Mouse (Mus musculus) gastrocnemius, postnatal 14 days (tissue): Measurements from ENCODE around the gene Rrh. TPM values are rescaled to one million over a fixed set of nuclear protein-coding genes. Genes with fewer than 3 reads are reported as not detected.

Experiments used
- DNase-seq: peaks from one replicate; pipeline ENCODE4 v3.0.0; 2021; ENCODE audit warnings: mixed read lengths
- intact Hi-C: fragments of 180-260 bp; cut with DNase I; formaldehyde crosslinking; loops from one replicate; pipeline ENCODE4 v1.15.1; 2025; ENCODE audit warnings: low total_unique reads
- long read RNA-seq, 2 experiments: library from polyadenylated mRNA; stranded (forward); transcript quantifications; one replicate each; pipeline ENCODE4 v2.0.0; 2021
- total RNA-seq, 2 experiments: library from RNA; stranded (reverse); gene quantifications; 2 replicates each; pipeline ENCODE4 v1.2.3; 2021

Gene Rrh
- total RNA-seq, result not detected
- long read RNA-seq, experiment 1, result 0 reads
- long read RNA-seq, experiment 2, result 0 reads

DNA sequence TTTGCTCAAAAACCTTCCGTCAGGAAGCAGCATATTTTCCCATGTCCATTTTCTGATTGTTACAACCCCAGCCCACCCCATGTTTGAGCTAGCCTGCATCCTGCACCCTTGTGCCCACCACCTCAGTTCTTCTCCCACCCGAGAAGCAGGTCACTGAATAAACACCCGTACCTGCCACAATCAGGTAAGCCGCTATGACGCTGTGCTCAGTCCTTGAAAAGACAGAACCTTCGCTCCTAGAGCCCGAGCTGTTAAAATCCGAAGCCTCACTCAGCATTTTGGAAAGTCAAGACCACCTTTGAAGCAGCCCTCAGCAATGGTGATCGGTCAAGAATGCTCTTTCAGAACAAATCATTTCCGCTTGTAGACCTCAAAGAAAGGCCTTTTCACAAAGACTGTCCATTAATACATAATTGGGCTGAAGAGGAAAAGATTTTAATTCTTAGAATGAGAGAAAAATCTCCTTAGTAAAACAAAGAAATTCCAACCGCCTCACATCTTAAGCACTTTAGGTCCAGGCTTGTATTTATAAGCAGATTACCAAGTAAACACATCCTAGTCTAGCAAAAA, at the start of gene Rrh:
Gene Rrh, minus strand, starts transcription at position 382 of the 570 bp plus-strand sequence.
- intact Hi-C loops, result no loop called here
- DNase-seq, result no peak

DNA sequence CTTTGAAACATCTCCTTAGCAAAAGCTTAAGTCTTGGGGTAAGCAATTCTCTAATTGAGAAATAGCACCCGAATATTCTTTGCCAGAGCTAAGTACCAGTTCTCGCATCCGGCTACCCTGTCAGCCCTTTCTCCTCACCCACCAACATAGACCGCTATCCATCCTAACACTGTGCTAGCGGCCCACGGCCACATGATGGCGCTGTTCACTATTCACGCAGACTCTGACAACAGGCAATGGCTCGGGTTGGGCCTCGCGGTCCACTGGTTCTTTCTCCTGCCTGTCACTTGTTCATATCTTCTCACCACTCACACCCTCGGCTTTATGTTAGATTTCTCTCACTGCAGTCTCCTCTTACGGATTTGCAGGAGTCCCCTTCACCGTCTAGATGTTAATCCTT, 41.3 kb upstream of the Rrh start:
- DNase-seq, result peak; percentile 38
- intact Hi-C loops, result no loop called here

DNA sequence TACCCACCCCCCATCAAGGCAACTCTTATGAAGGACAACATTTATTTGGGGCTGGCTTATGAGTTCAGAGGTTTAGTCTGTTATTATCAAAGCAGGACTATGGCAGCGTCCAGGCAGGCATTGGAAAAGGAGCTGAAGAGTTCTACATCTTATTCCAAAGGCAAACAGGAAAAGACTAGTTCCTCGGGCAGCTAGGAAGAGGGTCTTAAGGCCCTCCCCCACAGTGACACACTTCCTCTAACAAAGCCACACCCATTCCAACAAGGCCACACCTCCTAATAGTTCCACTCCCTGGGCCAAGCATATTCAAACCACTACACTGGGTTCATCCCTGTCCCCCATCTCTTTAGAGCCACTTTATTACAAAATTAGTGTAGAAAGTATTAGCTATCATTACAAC, 40.2 kb upstream of the Rrh start:
- intact Hi-C loops, result no loop called here

DNA sequence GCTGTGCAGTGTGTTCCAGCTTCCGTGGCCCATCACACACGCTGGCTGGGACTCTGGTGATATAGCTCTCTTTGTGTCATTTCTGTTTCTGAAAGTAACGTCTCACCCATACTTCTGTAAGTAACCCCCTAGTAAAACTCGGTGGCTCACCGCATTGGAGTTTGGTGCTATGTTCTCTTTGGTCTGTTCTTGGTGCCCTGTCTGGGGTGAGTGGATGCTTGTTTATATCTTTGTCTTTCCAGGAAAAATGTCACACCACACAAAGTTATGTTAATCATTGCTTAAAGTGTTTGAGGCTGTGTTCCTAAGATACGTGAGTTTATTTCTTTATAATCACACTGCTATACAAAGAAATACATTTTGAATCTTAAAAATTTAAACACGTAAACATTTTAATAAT, 24.5 kb upstream of the Rrh start:
- intact Hi-C loops, result no loop called here
- no peak for DNase-seq

More for the DNA sequence above, 40.2 kb upstream of the Rrh start:
- DNase-seq, result no peak

DNA sequence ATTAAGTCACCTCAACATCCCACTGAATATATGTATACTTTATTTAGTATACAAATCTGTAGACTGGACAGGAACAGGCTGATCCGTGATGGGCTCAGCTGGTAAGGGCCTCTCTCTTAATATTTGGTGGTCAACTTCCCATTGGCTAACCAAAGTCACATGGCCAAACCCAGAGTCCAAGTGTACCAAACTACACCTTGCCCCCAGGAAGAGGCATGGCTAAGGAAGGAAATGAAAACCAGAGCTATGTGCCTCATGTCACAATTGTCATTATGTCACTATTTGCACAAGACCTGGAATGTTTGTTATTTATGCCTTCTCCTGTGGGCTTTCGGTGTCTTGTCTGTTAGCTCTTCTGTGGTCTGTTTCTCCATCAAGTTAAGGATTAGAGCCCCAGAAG, 23.5 kb upstream of the Rrh start:
- no peak for DNase-seq
- intact Hi-C loops, result no loop called here

DNA sequence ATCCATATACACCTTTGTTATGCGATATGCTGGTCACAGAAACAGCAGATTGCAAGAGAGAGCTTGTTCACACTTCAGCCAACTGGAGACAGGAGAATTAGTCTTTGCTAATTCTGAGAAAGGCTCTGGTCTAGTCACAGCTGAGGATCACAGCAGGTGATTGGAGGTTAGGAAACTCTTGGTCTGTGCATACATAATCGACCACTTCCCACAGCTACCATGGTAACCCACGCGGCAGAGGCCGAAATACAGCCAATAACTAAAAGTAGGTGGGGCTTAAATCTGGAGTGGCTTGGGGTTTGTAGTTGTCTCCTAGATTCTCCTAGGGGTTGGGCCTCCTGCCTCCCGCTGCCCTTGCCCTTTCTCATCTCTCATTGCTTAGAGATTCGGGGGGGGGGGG, 15.6 kb upstream of the Rrh start:
- intact Hi-C loops, result loop anchor here (5.0 kb wide), 1 partner anchor 34 kb away; no protein-coding TSS in a partner anchor
- DNase-seq, result no peak

DNA sequence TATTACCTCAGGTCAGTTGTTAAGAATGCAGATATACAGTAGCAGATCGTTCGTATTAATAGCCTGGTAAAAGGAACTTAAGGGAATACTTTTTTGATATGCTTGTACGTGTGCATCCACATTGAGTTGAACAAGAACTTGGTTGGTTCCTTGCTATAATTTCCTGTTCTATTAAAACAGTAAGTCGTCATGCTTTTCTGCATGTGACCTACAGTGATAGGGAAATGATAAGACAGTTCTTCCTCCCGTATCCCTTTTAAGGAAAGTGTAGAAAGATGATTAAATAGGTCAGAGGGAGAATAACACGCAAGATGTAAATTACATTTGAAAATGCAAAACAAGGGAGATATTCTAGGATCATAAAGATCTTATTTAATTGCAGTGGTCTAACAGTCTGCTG, 14.6 kb upstream of the Rrh start:
- intact Hi-C loops, result loop anchor here (5.0 kb wide), 1 partner anchor 35 kb away; no protein-coding TSS in a partner anchor
- no peak for DNase-seq

DNA sequence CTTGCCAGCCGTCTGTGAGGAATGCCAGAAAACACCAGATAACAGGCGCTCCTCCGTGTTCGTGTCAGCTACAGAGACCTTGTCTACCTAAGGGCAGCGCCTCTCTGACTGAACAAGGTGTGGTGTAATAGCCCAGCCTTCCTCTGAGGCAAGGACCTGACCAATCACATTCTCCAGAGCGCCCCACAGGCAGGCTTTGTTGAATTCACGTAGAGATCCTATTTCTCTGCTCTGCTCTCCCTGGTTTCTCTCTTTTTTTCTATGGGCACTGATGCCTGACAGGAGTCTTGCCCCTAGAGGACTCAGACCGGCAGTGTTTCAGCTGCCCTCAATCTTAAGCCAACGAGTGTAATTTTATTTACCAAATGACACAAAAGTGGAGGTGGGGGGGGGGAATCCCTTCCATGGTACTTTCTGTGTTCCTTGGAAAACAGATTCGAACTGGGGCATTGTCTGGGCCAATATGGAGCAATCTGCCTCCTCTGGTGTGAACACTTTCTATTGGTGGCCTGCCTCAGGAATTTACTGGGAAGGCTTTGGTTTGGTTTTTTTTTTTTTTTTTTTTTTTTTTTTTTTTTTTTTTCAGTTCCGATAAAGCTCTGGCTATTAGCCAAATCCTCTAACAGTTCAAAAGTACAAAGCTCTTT, 13.8 kb upstream of the Rrh start:
- intact Hi-C loops, result loop anchor here (5.0 kb wide), 1 partner anchor 36 kb away; no protein-coding TSS in a partner anchor
- DNase-seq, result no peak

DNA sequence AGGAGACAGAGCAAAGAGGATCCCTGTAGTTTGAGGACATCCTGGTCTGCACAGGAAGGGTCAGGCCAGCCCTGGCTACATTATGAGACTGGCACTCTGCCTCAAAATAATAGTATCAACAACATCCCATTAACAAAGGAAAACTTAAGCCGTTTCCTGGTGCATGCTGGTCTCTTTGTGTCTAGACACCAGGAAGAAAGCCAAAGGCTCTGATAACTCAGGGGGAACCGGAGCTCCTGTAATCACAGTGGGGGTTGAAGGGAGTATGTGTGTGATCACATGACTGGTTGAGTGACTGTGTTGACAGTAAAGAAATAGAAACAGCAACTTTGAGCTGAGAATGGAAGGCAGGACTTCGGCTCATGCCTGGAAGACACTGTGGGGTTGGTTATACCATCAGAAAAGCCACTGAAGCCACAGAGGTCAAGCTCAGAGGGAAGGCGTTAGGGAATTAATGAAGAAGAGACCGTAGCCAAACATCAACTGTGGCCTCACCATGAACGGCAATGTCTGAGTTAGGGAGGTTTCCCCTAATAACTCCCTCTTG, 13.1 kb upstream of the Rrh start, which contains the start of gene Cfi:
Gene Cfi, plus strand, starts transcription at position 497 of the 547 bp plus-strand sequence.
- DNase-seq, result no peak
- intact Hi-C loops, result loop anchor here (5.0 kb wide), 1 partner anchor 37 kb away; no protein-coding TSS in a partner anchor

DNA sequence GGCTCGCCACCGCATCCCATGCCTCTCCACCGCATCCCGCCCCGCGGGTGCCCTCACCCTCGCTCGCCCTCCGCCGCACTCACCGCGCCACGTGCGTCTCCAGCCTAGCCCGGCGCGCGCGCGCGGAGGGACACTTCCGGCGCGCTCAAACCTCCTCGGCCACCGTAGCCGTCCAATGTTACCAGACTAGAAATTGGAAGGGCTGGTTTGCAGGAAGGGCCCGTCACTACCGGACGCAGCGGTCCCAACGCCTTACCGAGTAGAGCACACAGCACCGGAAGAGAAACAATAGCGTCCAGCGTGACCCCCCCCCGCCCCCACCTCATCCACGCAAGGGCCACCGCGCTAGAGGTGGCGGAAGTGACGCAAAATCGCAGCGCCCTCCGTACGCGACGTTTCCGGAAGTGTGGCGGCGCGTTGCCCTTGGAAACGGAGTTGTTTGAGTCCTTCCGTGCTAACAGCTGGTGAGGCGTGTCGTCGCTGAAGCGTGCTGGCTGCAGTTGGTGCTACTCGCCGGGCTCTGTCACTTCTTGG, 8.7 kb upstream of the Rrh start, which contains the start of gene Gar1:
Gene Gar1, minus strand, starts transcription at position 362 of the 534 bp plus-strand sequence.
- DNase-seq, result peak; percentile 95
- intact Hi-C loops, result no loop called here

DNA sequence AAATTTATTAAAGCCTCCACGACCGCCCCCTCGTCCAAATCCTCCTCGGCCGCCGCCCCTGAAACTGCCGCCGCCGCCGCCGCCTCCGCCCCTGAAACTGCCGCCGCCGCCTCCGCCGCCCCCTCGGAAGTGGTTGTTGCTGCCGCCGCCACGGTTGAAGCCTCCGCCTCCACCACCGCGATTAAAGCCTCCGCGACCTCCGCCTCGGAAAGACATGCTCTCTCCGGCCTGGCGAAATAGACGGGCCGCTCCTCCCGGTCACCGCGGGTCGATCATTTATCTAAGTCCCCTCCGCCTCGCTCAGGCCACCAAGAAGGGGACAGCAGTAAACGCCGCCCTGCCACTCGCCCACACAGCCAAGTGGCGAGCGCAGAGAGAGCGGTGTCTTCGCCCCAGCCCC, 8.2 kb upstream of the Rrh start:
- DNase-seq, result peak; percentile 21
- intact Hi-C loops, result no loop called here

DNA sequence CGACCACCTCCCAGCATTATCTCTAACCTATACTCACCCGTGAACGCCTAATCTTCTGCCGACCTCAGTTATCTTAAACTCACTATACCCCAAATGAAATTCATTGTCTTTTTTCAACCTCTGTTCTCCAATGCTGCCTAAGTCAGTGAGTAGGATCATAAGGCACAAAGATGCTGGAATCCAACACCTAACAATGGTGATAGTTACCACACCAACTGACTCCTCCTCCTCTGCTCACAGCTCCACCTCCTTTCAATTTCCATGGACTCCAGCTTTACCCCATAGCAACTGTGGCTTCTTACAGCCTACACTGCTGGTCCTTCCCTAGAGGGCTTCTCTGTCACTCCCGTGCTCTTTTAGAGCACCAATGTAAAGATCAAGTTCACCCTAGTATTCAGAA, 5.3 kb upstream of the Rrh start:
- intact Hi-C loops, result no loop called here
- DNase-seq, result no peak

DNA sequence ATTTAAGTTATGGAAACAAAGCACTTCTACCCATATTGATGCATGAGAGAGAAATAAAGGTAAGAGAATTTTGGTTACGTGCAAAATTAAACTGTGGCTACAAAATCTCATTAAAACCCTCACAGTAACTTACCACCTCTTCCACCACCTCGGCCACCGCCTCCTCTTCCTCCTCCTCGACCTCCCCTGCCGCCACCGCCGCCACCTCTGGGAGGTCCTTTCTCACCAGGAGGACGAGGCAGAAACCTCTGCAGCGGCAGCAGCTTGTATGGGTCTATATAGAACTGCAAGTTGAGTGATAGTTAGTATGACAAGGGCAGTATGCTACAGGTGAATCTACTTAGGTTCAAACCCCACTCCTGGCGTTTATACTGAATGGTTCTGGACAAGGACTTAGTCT, 4.3 kb upstream of the Rrh start:
- DNase-seq, result no peak
- intact Hi-C loops, result no loop called here

DNA sequence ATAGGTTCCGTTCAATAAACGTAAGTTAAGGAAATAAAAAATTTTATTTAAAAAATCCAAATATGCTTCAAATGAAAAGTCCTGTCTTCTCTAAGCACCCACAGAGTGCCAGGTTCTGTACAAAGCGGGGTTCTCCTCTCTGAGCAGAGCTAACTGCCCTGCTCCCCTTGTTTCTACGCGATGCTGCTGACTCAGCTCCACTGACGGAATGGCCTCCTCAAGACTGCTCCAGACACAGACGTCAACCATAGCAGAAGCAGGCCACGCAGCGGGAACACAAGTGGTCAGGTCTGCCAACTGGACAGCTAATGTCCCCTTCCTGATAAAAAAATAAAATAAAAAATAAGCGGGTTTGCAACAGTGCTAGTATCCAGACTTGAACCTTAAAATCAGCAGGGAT, 2.5 kb upstream of the Rrh start:
- intact Hi-C loops, result no loop called here
- no peak for DNase-seq

DNA sequence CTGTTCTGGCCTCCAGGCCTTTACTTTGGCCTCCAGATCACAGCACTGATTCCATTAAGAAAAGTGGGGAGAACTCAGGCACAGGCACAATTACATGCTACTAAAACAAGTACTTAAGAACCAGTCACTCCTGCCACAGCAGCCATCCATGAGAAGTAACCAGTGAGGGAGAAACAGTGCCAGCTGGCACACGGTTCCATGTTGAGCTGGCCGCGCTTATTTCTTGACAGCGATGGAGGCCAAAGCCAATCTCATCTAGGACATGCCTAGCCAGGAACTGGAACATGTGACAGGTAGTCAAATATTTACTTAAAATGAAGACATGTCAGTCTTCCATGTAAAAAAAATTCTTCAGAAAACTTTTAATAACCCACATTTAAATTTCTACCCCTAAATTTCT, 1.8 kb upstream of the Rrh start:
- DNase-seq, result peak; percentile 23
- intact Hi-C loops, result no loop called here

DNA sequence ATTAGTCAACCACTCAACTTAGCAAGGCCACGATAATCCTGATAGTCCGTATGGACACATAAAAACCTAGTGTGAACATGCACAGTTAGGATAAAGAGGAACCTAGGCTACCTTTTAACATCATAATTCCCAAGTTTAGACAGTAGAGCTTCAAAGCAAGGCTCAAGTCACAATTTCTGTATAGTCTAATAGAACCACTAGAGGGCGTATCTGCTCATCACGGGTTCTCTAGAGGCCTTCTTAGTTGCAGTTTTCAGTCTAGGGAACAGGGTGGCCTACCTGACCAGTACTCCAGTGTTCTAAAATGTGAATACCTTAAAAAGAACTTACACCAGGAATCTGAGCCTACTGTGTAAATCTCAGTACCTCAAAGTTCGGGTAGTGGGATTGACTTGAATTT, 906 bp upstream of the Rrh start:
- intact Hi-C loops, result no loop called here
- DNase-seq, result no peak

DNA sequence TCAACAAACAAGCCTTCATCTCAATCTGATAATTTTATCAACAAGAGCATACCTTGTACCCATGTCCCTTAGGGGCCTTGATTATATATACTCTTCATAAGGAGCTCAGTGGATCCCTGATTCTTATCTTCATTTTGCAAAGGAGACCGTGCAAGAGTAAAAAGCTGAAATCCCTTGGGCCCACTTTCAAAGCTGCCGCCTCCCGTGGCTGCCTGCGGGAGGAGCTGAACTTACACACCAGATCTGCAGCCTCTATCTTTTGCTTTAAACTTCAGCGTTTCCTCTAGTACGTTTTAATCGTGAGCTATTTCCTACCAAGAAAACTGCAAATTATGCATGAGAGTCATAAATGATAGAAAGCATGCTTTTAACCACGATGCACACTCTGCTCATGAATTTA, 651 bp downstream of the Rrh start:
- no peak for DNase-seq
- intact Hi-C loops, result no loop called here

DNA sequence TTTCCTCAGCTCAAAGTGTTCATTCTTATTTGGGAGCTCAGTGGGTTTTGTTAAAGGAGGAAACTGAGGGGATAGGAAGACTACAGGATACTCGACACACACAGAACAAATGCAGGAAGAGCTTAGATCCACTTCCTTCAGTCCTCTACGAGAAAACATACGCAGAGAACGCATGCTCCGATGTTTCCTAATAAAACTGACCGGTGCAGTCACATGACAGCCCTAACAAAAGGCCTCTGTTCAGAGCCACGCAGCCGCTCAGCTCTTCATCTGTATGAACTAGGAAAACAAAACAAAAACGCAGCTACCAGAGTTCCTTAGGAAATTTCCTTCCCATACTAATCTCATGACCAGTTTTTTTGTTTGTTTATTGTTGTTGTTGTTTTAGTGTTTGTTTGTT, 1.5 kb downstream of the Rrh start:
- no peak for DNase-seq

DNA sequence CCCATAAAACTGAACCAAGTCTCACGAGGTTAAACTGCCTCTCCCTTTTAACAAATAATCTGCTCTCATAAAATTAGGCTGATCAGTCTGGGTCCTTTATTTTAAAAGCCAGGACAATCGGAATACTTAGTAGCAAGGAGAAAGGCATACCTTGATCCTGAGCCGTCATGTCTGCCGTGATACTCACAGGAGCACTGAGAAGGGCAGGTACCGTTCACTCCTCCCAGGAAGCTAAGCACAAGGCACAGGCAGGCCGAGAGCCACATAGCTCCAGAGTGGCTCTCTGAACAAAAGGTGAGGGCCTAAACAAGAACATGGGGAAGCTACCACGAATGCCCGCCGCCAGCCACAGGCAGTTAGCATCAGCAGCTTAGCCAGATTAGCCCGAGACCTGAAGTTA, 18.6 kb downstream of the Rrh start, which contains the start of gene Lrit3:
Gene Lrit3, minus strand, starts transcription at position 266 of the 400 bp plus-strand sequence.
- intact Hi-C loops, result no loop called here
- no peak for DNase-seq

More for the DNA sequence above, 1.5 kb downstream of the Rrh start:
- intact Hi-C loops, result no loop called here

DNA sequence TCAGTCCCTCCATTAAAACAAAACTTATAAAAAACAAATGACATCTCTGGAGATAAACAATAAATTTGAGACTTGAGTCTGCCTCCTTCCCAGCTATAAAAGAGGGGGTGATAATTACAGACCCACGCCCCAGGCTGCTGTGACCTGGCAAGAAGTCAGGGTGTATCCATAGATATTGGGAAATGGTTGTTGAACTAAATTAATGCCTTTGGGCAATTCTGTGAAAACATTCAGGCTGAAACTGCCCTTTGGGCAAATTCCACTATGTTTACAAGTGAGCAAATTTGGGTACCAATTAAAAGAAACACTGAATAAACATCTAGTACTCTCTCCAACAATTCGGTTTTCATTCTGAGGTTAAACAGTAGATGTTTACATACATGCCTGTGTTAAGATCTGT, 23.4 kb downstream of the Rrh start:
- intact Hi-C loops, result no loop called here
- no peak for DNase-seq

DNA sequence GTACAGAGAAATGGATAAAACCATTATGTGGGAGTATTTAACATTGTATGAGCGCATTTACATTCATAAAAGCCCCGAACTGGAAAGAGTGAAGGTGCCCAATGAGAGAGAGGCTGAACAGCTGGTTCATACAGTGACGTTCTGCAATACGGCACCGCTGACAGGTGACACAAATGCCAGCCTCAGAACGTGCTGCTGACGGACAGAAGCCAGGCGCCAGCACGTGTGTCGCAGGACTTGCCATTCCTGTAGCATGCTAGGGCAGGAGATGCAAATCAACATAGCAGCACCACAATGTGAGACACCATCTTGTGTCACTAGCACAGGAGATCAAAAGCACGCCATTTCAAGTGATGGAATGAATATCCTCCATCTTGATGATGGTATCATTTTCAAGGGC, 23.8 kb downstream of the Rrh start:
- no peak for DNase-seq
- intact Hi-C loops, result no loop called here
